Mouse (Mus musculus) stomach, embryonic 14.5 days (tissue): ENCODE data around the gene Myo16. TPM values are rescaled to one million over a fixed set of nuclear protein-coding genes. Genes with fewer than 3 reads are reported as not detected.

Experiments used
- ATAC-seq: fragments of 200-750 bp; cut with Nextera tagmentation; 2 replicates; pipeline ENCODE4 v1.8.0; 2017; ENCODE audit warnings: low read depth, moderate TSS enrichment; ENCODE audit not compliant: insufficient number of reproducible peaks, insufficient read depth, low FRiP score
- H3K27ac ChIP-seq: fragments of 300-500 bp; sonication (generic); 2 replicates; pipeline ENCODE4 v1.5.1; 2014; ENCODE audit warnings: mild to moderate bottlenecking, low read length, moderate library complexity, mixed read lengths
- H3K27me3 ChIP-seq: fragments of 300-500 bp; sonication (generic); 2 replicates; pipeline ENCODE4 v1.6.1; 2014; ENCODE audit warnings: low read length, control low read depth, mixed read lengths; ENCODE audit not compliant: control insufficient read depth, insufficient read depth
- H3K36me3 ChIP-seq: fragments of 300-500 bp; sonication (generic); 2 replicates; pipeline ENCODE4 v1.6.1; 2014; ENCODE audit warnings: mild to moderate bottlenecking, control low read depth, low read length, moderate library complexity, mixed read lengths; ENCODE audit not compliant: control insufficient read depth, insufficient read depth
- H3K4me1 ChIP-seq: fragments of 300-500 bp; sonication (generic); 2 replicates; pipeline ENCODE4 v1.6.1; 2014; ENCODE audit warnings: low read length, control low read depth, mixed read lengths; ENCODE audit not compliant: control insufficient read depth, insufficient read depth
- H3K4me2 ChIP-seq: fragments of 300-500 bp; sonication (generic); replicated peaks from 2 replicates; pipeline ENCODE4 v1.6.1; 2014; ENCODE audit warnings: low read depth, low read length, control low read depth
- H3K4me3 ChIP-seq: fragments of 300-500 bp; sonication (generic); 2 replicates; pipeline ENCODE4 v1.5.1; 2014; ENCODE audit warnings: low read depth, low read length, control low read depth
- H3K9ac ChIP-seq: fragments of 300-500 bp; sonication (generic); replicated peaks from 2 replicates; pipeline ENCODE4 v1.6.1; 2014; ENCODE audit warnings: low read depth, mild to moderate bottlenecking, control low read depth, low read length, moderate library complexity, mixed read lengths
- H3K9me3 ChIP-seq: fragments of 300-500 bp; sonication (generic); 2 replicates; pipeline ENCODE4 v1.6.1; 2016; ENCODE audit warnings: low read depth, low read length, control low read depth; ENCODE audit not compliant: control insufficient read depth
- WGBS: fragments of 180-500 bp; shearing (Covaris S2); extraction: QIAGEN DNeasy Blood & Tissue Kit; methylation state at CpG from one replicate; pipeline ENCODE4 v1.1.7; 2014; 5-methylcytosine and 5-hydroxymethylcytosine counted together
- polyA plus RNA-seq: library from polyadenylated mRNA; unstranded; fragments of >200 nt; fragmentation: Nextera tagmentation; extraction: Ambion mirVana; gene quantifications from 2 replicates; pipeline ENCODE4 v1.2.1, GENCODE M21; 2014

Myo16 gene
- polyA plus RNA-seq, 1 experiment from 2014 or later: 6.4 TPM

- no peaks in the 10 kb centered on the region for H3K27me3 ChIP-seq
- no peak overlapping the region for H3K27ac ChIP-seq
- no peaks in the 10 kb centered on the region for H3K4me1 ChIP-seq
- H3K4me2 ChIP-seq: no peak overlapping the region
- no peaks in the 10 kb centered on the region for H3K36me3 ChIP-seq
- WGBS: 64% methylated on average over 4 of the region's 4 CpGs
- H3K9me3 ChIP-seq: no peaks in the 10 kb centered on the region
- no peak overlapping the region for H3K4me3 ChIP-seq
- no peak overlapping the region for H3K9ac ChIP-seq
- ATAC-seq: no peak
Observed at GRCm38 (mm10) chr8:10568448-10568847, 414.7 kb downstream of the Myo16 start.

GRCm38 (mm10) chr8:10574096-10574495 is 420.4 kb downstream of the Myo16 start:
- Histone ChIP-seq H3K36me3 (no peaks in the 10 kb centered on the region), H3K4me1 (no peaks in the 10 kb centered on the region), H3K4me2 (no peak overlapping the region), H3K9ac (no peak overlapping the region), H3K27ac (no peak overlapping the region), H3K27me3 (no peaks in the 10 kb centered on the region), H3K9me3 (no peaks in the 10 kb centered on the region), H3K4me3 (no peak overlapping the region)
- WGBS: 17% methylated on average over 6 of the region's 6 CpGs
- ATAC-seq: no peak

GRCm38 (mm10) chr8:10575244-10575643 is 421.5 kb downstream of the Myo16 start:
- Histone ChIP-seq H3K4me3 (no peak overlapping the region), H3K27ac (no peak overlapping the region), H3K4me1 (no peaks in the 10 kb centered on the region), H3K27me3 (no peaks in the 10 kb centered on the region), H3K36me3 (no peaks in the 10 kb centered on the region), H3K9ac (no peak overlapping the region), H3K4me2 (no peak overlapping the region), H3K9me3 (no peaks in the 10 kb centered on the region)
- WGBS: 96% methylated on average over 10 of the region's 10 CpGs
- ATAC-seq: no peak

- no peak overlapping the region for H3K9ac ChIP-seq
- H3K4me1 ChIP-seq: 0 out of 2 replicates have a peak, but pooled peaks cover 3% of the 10 kb centered on the region
- no peak overlapping the region for H3K4me2 ChIP-seq
- H3K27me3 ChIP-seq: no peaks in the 10 kb centered on the region
- H3K36me3 ChIP-seq: no peaks in the 10 kb centered on the region
- H3K4me3 ChIP-seq: no peak overlapping the region
- ATAC-seq: no peak
- H3K9me3 ChIP-seq: no peaks in the 10 kb centered on the region
- WGBS: 31% methylated on average over 10 of the region's 14 CpGs
- no peak overlapping the region for H3K27ac ChIP-seq
Observed at GRCm38 (mm10) chr8:10586956-10587744, 433.4 kb downstream of the Myo16 start.

- H3K4me1 ChIP-seq: 0 out of 2 replicates have a peak, but pooled peaks cover 3% of the 10 kb centered on the region
- 72% methylated on average over 11 of the region's 11 CpGs for WGBS
- H3K36me3 ChIP-seq: no peaks in the 10 kb centered on the region
- H3K9ac ChIP-seq: no peak overlapping the region
- no peak overlapping the region for H3K27ac ChIP-seq
- ATAC-seq: no peak
- H3K4me3 ChIP-seq: no peak overlapping the region
- H3K4me2 ChIP-seq: no peak overlapping the region
- H3K9me3 ChIP-seq: no peaks in the 10 kb centered on the region
- H3K27me3 ChIP-seq: no peaks in the 10 kb centered on the region
Observed at GRCm38 (mm10) chr8:10589422-10589933, 435.8 kb downstream of the Myo16 start.

DNA sequence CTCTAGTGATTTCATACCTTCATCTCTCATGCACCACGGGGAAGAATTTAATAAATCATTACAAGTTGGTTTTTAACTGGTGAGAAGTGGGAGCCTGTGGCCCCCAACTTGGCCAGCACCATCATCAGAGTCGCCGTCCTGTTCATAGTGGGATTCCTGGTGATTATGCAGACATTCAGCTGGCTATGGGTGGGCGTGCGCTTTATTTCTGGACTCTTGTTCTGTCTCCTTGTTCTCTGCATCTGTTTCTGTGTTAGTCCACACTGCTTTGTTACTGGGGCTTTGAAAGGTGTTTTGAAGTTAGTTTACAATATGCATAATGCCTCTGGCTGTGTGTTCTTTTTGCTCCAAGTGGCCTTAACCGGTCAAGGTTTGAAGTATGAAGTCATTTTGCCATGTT is 439.2 kb downstream of the Myo16 start:
- WGBS: 90% methylated on average over 6 of the region's 6 CpGs
- H3K4me1 ChIP-seq: no peaks in the 10 kb centered on the region
- H3K9ac ChIP-seq: no peak overlapping the region
- H3K9me3 ChIP-seq: no peaks in the 10 kb centered on the region
- no peak overlapping the region for H3K4me2 ChIP-seq
- no peaks in the 10 kb centered on the region for H3K27me3 ChIP-seq
- H3K4me3 ChIP-seq: no peak overlapping the region
- no peak for ATAC-seq
- no peak overlapping the region for H3K27ac ChIP-seq
- no peaks in the 10 kb centered on the region for H3K36me3 ChIP-seq

- no peaks in the 10 kb centered on the region for H3K36me3 ChIP-seq
Observed at GRCm38 (mm10) chr8:10596353-10596752, 442.6 kb downstream of the Myo16 start.

DNA sequence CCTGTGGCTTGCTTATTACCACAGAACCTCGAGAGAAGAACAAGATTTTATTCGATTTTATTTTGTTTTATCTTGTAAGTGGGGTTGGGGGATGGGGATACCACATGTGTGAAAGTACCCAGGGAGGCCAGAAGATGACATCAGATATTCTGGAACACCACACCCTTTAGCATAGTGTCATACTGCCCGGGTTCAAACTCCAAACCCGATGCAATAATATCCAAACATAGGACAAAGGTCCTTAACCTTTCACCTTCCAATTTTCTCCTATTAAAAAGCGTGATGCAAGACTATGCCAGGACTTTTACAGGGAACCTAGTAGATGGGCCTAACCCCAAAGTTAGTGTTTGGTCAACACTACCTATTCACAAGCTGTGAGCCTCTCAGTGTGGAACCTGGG is 443.9 kb downstream of the Myo16 start:
- H3K27ac ChIP-seq: no peak overlapping the region
- WGBS: 79% methylated on average over 5 of the region's 5 CpGs
- H3K36me3 ChIP-seq: no peaks in the 10 kb centered on the region
- no peaks in the 10 kb centered on the region for H3K4me1 ChIP-seq
- no peak overlapping the region for H3K9ac ChIP-seq
- H3K9me3 ChIP-seq: no peaks in the 10 kb centered on the region
- no peak for ATAC-seq
- no peak overlapping the region for H3K4me2 ChIP-seq
- H3K4me3 ChIP-seq: no peak overlapping the region
- H3K27me3 ChIP-seq: no peaks in the 10 kb centered on the region

More at GRCm38 (mm10) chr8:10596353-10596752, 442.6 kb downstream of the Myo16 start:
- Histone ChIP-seq H3K4me1 (no peaks in the 10 kb centered on the region), H3K27me3 (no peaks in the 10 kb centered on the region), H3K4me2 (no peak overlapping the region), H3K27ac (no peak overlapping the region), H3K4me3 (no peak overlapping the region), H3K9me3 (no peaks in the 10 kb centered on the region), H3K9ac (no peak overlapping the region)
- 86% methylated on average over 3 of the region's 3 CpGs for WGBS
- ATAC-seq: no peak
